Mouse (Mus musculus) 3T3-L1 (cell line): Measurements from ENCODE around the gene Cers4.

Source experiments
- DNase-seq: peaks from one replicate; pipeline ENCODE4 v3.0.0-alpha.2; 2015; ENCODE audit warnings: low read depth, low spot score

Cers4 gene

DNA sequence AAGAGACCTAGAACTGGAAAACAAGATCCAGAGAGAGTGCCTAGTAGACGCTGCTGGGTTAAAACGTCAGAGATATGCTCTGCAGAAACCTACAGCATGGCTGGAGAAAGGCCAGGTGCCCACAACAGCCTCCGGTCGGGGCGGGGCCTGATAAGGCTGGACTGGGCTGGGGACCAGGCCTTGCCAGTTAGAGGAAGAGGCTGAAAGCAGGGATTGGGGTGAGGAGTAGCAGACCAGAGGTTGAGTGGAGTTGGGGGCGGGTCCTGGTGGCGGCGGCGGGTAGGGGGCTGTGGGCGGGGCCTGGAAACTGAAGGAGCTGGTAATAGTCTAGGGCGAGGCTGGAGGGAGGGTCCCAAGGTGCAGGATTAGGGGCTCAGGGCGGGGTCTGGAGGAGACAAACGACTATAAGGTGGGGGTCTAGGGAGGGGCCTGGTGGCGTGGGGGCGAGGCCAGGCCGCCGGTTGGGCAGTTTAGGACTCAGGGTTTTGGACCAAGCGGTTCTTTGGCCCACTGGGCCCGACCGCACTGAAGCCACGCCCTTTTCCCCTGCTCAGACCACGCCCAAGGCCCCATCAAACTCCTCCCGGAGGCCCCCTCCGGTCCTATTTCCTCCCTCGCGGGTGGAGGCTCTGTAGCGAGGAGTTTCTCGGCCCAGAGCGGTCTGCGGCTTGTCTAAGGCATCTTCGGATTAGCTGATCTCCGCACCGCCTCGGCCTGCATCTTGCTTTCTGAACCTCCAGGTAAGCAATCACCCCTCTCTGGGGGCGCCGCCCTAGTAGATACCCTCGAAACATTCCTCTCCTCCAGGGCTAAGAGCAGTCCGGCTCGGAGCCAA is at the start of gene Cers4:
Gene Cers4 (plus strand): TSS at position 176 of the 835 bp plus-strand sequence.
- peak; percentile 96 for DNase-seq

- no peak for DNase-seq
Measured at GRCm38 (mm10) chr8:4458165-4458564, 34.7 kb upstream of the Cers4 start.

DNA sequence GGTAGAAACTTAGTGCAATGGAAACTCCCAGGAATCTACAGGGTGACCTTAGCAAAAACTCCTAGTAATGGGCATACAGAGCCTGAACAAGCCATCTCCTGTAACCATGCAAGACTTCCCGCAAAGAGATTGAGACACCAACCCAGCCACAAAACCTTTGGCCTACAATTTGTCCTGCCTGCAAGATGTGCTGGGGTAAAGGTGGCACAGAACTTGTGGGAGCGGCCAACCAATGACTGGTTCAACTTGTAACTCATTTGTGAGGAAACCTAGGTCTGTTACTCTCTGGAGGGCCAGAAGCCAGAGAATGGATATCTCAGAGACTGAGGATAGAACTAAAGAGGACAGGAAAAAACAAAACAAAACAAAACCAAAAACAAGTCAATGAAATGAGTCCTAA is 29.8 kb upstream of the Cers4 start:
- DNase-seq = no peak

DNA sequence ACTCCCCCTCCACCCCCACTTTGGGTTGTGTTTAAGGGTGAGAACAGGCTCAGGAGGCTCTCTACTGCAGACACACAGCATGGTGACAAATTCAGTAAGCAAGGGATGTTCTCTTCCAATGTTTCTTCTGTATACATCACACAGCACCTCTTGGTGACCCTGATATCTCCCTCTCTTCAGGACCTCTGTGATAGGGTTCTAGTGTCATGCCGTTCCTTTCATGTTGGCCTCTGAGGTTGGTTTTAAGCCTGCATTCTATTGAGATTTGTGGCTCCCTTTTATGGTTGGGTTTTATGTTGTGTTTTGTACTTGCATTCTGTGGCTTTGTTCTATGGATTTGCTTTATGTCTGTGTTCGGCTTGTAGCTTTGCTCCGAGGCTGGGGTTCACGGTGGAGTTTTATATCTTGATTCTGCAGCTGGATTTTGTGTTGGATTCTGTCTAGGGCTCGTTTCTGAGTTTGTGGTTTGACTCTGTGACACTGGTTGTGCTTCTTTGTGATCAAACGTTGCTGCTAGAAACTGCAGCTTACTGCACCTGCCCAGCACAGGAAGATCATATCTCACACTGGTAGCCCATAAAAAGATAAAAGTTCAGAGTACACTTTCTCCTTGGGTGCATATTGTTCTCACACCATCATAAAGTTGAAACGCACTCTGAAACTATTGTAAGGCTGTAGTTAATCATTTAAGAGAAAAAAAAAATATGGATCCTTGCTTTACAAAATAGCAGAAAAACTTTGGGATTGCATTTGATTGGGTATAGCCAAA is 18.2 kb upstream of the Cers4 start:
- no peak for DNase-seq

GRCm38 (mm10) chr8:4481154-4481553 is 11.7 kb upstream of the Cers4 start:
- no peak for DNase-seq

- DNase-seq = no peak
Measured at GRCm38 (mm10) chr8:4481586-4481985, 11.2 kb upstream of the Cers4 start.

DNA sequence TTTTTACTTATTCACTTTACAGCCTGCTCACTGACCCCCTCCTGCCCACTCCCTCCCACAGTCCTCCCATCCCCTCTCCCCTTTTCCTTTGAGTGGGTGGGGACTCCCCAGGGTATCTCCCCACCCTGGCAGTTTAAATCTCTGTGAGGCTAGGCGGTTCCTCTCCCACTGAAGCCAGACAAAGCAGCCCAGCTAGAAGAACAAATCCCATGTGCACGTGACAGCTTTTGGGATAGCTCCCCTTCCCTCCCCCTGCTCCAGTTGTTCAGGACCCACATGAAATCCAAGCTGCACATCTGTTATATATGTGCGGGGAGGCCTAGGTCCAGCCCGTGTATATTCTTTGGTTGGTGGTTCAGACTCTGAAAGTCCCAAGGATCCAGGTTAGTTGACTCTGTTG is 10.3 kb upstream of the Cers4 start:
- no peak for DNase-seq

GRCm38 (mm10) chr8:4483330-4483729 is 9.5 kb upstream of the Cers4 start:
- no peak for DNase-seq

DNA sequence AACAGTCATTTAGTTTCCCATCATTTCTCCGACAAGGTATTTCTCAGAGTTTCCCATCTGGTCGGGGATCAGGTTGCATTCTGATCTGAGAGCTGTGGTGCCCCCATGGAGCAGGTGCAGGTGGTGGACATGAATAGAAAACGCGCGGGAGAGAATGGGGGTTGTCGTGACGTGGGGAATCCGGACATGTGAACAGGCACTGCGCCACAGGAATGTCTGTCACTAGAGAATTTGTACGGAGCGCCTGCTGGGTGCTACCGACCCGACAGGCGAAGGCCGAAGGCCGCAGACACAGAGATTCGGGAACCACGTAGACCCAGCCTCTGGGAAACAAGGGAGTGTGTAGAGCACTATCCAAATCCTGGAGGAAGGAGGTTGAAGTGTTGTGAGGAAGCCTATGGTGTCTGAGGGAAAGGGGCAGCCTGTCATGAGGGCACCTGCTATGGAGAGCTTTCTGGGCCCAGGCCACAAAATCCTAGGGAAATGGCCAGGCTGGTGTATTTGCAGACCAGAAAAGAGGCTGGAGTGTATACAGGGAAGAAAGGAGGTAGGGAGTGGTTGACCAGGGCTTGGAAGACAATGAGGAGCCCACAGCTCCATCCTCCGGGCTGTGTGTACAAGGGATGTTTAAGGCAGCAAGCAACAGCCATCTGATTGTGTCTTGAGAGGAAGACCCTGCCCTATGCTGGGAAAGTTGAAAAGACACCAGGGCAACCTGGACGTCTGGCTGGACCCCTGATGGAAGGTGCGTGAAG is 1.0 kb downstream of the Cers4 start:
- DNase-seq = no peak

DNA sequence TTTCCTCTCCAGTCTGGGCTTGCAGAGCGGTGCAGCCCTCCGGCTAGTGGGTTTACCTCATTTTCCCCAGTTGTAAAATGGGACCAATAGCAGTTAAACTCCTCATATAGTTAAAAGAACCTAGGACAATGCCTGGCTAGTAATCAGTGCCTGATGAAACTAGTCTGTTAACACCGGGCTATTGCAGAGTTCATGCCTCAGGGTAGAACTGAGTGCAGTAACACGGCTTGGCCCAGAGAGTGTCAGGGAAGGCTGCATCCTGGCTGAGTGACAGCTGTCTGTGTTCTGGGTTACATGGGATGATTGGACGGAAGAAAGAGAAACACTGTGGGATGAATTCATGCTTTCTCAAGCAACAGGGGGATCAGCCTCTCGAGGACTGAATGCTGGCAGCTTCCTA is 3.1 kb downstream of the Cers4 start:
- no peak for DNase-seq

DNA sequence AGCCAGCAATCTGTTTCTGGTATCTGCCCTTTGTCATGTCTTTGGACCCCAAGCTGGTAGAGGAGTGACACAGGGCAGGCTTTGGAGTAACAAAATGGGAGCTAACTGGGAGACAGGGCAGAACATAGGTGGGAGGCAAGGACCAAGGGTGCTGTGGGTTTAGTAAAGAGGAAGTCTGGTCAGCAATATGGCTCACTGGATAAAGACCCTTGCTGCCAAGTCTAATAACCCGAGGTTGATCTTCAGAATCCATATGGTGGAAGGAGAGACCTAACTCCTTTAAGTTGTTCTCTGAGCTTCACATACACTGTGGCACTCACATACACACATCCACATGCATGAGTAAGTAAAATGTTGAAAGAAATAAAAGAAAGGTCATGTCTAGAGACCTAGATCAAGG is 4.8 kb downstream of the Cers4 start:
- no peak for DNase-seq

GRCm38 (mm10) chr8:4505364-4505763 is 12.5 kb downstream of the Cers4 start:
- peak; percentile 13 for DNase-seq

DNA sequence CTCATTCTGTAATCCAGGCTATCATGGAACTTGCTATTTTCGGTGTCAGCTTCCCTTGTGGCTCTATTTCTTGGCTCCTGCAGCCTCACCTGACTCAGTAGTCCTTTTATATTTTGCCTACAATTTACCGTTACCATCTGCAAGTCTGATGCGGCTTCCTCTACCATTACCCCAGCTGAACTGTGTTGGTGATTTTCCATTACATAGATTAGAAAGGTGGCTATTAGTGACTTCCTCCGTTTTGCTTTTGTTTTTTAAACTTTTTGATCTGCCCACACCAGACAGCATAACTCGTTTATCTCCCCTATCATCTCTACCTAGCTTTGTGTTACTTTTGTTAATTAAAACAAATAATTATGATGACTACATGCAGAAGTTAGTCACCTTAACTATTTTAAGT is 14.7 kb downstream of the Cers4 start:
- DNase-seq = no peak

DNA sequence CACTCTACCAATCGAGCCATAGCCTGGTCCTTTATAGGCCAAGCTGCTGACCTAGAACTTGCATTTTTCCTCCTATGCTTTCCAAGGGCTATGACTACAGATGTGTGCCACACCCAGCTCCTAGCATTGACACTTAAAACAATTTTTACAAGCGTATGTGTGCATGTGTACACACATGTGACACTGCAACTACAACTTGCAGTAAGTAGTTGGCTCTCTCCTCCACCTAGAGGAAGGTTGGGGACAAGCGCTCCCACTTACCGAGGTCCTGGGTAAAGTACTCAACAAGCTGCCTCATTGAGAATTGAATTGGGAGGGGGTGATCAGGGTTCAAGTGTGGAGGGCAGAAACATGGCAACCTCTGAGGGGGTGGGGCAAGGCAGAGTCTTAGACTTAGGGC is 18.0 kb downstream of the Cers4 start:
- DNase-seq = peak; percentile 30

DNA sequence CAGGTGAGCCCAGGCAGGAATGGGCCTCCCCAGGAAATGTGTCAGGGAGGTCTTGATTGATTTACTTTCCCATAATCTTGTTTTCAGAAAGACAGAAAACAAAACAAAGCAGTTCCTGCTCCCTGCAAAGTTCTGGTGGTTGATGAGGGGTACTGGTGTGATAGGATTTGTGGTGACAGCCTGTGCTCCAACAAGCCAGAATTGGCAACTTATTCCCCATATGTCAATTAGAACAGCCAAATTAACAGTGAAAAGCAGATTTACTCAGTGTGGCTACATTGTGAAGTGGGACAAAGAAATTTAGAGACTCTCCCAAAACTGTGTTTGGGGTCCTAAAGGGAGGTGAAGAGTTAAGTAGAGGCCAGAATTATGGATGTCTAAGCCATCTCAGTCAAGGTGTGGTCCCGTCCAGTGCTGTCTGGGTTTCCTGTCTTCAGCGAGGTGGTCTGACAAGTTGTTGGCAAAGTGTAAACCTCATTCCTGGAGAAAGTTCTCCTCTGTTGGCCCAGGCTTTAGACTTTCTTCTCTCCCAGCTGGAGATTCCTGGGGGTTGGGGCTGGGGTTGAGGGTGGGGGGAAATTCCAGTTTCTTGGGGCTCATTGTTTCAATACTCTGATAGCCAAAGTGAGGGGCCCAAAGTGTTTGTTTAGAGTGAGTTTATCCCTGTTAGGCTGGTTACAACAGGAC is 18.7 kb downstream of the Cers4 start:
- DNase-seq = no peak

GRCm38 (mm10) chr8:4512116-4512495 is 19.3 kb downstream of the Cers4 start:
- no peak for DNase-seq

- DNase-seq = peak; percentile 67
Measured at GRCm38 (mm10) chr8:4516162-4516561, 23.3 kb downstream of the Cers4 start.

GRCm38 (mm10) chr8:4521472-4521871 is 28.6 kb downstream of the Cers4 start:
- no peak for DNase-seq

DNA sequence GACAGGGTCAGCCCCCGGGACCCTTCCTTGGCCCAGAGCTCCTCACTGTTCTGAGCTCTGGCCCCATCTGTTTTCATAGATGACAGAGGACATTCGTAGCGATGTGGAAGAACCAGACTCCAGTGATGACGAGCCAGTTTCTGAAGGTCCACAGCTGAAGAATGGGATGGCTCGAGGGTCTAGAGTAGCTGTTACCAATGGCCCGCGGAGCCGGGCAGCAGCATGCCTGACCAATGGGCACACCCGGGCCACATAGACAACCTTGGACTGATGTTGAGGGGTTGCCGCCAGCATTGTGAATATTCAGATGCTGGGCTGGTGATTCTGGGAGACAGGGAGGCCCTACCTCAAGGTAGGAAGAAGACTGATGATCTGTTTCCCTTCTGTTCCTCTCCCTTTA is 30.7 kb downstream of the Cers4 start:
- DNase-seq = no peak
